8 mouse cellular contexts compared by ENCODE assay signal in the genomic region with DNA sequence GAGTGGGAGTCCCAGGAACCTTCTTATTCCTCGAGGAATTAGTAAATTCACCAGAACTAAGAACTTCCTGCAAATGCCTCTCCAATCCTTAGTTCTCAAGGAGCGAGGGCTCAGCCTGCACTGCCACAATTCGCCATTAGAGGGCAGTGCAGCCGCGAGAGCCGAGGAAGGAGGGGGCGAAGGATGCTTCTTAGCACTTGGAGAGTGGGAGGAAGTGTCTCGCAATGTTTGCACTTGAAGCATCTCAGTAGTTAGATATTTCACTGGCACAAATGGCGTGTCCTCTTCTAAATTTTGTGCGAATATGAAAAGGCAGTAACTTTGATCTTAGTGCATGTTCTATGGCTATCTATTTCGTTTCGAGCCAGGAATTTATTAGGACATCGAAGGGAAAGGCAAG. TPM values are rescaled to one million over a fixed set of nuclear protein-coding genes. Genes with fewer than 3 reads are reported as not detected.
DNase-seq lines count a peak whose midpoint lies in the region; ATAC-seq lines count a peak whose summit lies in the region.

No protein-coding gene starts in this region.

- peak; percentile 52 for DNase-seq in CD4-positive helper T cell, adult 2 months (ENCODE audit: low read depth, low spot score)
- DNase-seq in adrenal gland, postnatal 36 days: peak; percentile 67 to 68
- DNase-seq in kidney, postnatal 36 days: peak; percentile 35 to 82
- peak; percentile 31 to 34 for DNase-seq in lung, adult 18-20 months
- peak; percentile 22 to 26 for DNase-seq in thymus, adult 18-20 months

- H3K36me3 ChIP-seq in embryonic facial prominence, embryonic 13.5 days: no peaks in the 10 kb centered on the region
- H3K36me3 ChIP-seq in heart, embryonic 15.5 days: no peaks in the 10 kb centered on the region

- H3K4me3 ChIP-seq in embryonic facial prominence, embryonic 13.5 days: peak overlapping the region; percentile 14
- no peak overlapping the region for H3K4me3 ChIP-seq in heart, embryonic 15.5 days

- no peak overlapping the region for H3K27ac ChIP-seq in embryonic facial prominence, embryonic 13.5 days
- no peak overlapping the region for H3K27ac ChIP-seq in heart, embryonic 15.5 days

- peaks cover 17% of the 10 kb centered on the region for H3K4me1 ChIP-seq in embryonic facial prominence, embryonic 13.5 days
- no peaks in the 10 kb centered on the region for H3K4me1 ChIP-seq in heart, embryonic 15.5 days (replicated peaks)

- ATAC-seq in embryonic facial prominence, embryonic 13.5 days (ENCODE audit: insufficient number of reproducible peaks, insufficient read depth, low FRiP score, low TSS enrichment, low read depth): no peak
- no peak for ATAC-seq in heart, embryonic 15.5 days (replicated peaks; ENCODE audit: insufficient number of reproducible peaks, insufficient read depth, low FRiP score, low read depth)
- ATAC-seq in neutrophil, adult 5-6 weeks (ENCODE audit: extremely low read depth, insufficient number of reproducible peaks, low FRiP score, poor library complexity, severe bottlenecking): peak; percentile 65

- peak overlapping the region; percentile 48 for H3K4me2 ChIP-seq in embryonic facial prominence, embryonic 13.5 days
- peak overlapping the region; percentile 35; the same call in 1 of the 2 replicates for H3K4me2 ChIP-seq in heart, embryonic 15.5 days

- H3K9ac ChIP-seq in embryonic facial prominence, embryonic 13.5 days: no peak overlapping the region
- no peak overlapping the region for H3K9ac ChIP-seq in heart, embryonic 15.5 days

- no peaks in the 10 kb centered on the region for H3K9me3 ChIP-seq in embryonic facial prominence, embryonic 13.5 days
- no peaks in the 10 kb centered on the region for H3K9me3 ChIP-seq in heart, embryonic 15.5 days (replicated peaks)

- 0 out of 2 replicates have a peak, but pooled peaks cover 7% of the 10 kb centered on the region for H3K27me3 ChIP-seq in embryonic facial prominence, embryonic 13.5 days
- no peaks in the 10 kb centered on the region for H3K27me3 ChIP-seq in heart, embryonic 15.5 days

- 16% methylated on average over 13 of the region's 13 CpGs for WGBS in embryonic facial prominence, embryonic 13.5 days
- 18% methylated on average over 13 of the region's 13 CpGs for WGBS in heart, embryonic 15.5 days

RNA-seq across cellular contexts. Expression of gene Slc30a5, which starts 59.0 kb away (rescaled TPM):
- 10 to 100 TPM; 49.9 to 51.4 TPM for total RNA-seq in adrenal gland, postnatal 36 days (2021)
- 50.6 and 54.5 TPM in 2 replicates for polyA plus RNA-seq in embryonic facial prominence, embryonic 13.5 days (2015; fragmentation: Nextera tagmentation; extraction: Ambion mirVana)
- polyA plus RNA-seq in heart, embryonic 15.5 days (2015; fragmentation: Nextera tagmentation; extraction: Ambion mirVana): 31.4 and 39.7 TPM in 2 replicates
- 96.0 and 107 TPM in 2 replicates for total RNA-seq in neutrophil, adult 5-6 weeks (2017)
